Mouse (Mus musculus): ENCODE data around the gene Bcl11b. TPM values are rescaled to one million over a fixed set of nuclear protein-coding genes. Genes with fewer than 3 reads are reported as not detected.

Bcl11b gene
- 0.72 and 1.3 TPM in 2 replicates for total RNA-seq (2015; ENCODE audit: low replicate concordance)
- total RNA-seq (2017; ENCODE audit: low replicate concordance) = 0.38 and 1.3 TPM in 2 replicates

DNA sequence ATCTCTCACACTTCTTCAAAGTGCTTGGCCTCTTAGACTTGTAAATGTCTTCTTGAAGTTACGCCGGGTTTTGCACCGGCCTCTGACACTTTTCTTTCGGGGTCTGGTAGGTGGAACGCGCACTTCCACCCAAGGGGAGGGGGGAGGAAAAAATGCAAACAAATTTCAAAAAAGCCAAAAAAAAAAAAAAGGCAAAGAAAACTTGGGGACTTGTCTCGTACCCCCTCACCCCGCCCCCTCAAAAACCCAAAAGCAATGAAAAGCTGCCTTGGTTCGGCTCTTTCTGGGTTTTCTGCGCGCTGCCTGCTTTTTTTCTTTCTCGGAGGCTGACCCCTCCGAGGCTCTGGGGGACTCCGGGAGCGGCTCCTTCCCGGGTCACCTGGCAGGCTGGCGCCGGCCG lies at the start of gene Bcl11b:
Gene Bcl11b, minus strand, starts transcription at position 120 of the 400 bp plus-strand sequence.
- ATAC-seq (replicated peaks; ENCODE audit: low FRiP score, poor library complexity, severe bottlenecking) = no peak

DNA sequence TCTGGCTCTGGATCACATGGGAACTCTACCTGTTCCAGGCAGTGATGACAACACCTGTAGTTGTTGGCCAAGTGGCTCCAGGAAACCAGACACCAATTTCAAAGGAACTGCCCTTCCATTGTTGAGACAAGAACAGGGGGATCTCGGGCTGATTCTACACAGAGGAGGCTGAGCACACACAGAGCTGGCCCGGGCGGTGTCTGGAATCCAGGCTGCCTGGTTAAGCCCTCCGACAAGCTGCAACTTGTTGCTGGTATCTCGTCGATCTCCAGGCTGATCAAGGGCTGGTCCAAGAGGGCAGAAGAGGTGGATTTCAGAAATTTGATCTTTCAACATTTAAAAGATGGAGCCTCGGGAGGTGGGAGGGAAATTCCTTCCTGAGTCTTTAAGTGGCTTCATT lies 47.6 kb upstream of the Bcl11b start:
- ATAC-seq (replicated peaks; ENCODE audit: low FRiP score, poor library complexity, severe bottlenecking) = no peak

DNA sequence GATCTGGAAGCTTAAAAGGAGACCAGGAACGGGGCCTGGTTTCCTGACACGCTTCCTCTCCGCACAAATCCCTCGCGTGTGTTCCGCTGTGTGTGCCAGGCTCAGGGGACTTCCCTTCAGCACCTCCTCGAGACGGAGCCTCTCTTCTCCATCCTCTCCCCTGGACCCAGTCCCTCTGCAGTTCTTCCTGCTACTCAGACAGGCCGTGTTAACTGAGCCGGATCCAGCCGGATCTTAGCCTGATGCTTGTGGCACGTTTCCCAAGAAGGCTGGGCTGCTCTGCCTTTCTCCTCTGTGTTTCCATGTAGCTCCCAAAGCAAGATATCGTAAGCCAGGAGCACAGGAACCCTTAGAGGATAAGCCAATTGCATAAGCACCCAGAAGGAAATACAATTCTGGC lies 46.2 kb upstream of the Bcl11b start:
- ATAC-seq (replicated peaks; ENCODE audit: low FRiP score, poor library complexity, severe bottlenecking) = no peak

DNA sequence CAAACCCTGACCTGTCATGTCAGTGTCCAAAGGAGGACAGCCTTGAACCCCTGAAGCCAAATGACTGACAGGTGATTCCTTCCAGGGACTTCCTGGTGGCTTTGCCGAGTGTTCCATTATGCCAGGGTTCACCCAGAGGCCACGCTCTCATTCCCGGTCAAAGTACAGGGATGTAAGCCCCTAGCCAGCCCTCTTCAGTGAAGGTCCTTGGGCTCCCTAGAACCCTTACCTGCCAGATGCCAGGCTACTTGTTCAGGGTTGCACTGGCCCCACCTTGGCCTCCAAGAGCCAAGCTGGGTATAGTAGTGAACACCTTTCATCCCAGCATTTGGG lies 38.8 kb upstream of the Bcl11b start:
- no peak for ATAC-seq (replicated peaks; ENCODE audit: low FRiP score, poor library complexity, severe bottlenecking)

DNA sequence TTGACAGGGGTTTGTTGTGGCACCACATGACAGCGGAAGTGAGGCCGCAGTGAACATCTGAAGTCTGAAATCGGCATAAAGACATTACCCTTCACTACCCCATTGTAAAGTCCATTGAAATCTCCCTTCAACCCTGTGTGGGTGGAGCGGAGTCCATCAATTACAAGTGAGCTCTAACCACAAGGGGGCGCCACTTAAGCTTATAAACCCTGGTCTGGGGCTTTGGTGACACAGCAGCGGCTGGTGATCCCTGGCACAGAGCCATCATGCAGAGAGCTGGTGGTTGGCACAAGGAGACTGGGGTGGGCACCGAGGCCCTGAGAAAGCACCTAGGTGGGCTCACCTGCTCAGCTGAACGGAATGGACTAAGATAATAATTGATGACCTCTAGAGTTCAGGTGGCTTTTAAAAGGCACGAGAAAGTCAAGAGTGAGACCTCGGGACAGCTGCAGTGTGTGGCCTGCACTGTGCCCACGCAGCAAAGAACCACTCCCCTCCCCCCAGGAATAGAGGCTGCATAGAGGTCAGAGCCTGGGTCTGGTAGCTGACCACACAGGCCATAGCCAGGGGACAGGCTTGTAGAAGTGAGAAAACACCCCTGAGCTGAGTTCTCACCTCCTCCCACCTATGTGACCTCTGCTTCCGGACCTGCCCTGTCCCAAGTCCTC lies 38.3 kb upstream of the Bcl11b start:
- ATAC-seq (replicated peaks; ENCODE audit: low FRiP score, poor library complexity, severe bottlenecking) = no peak

DNA sequence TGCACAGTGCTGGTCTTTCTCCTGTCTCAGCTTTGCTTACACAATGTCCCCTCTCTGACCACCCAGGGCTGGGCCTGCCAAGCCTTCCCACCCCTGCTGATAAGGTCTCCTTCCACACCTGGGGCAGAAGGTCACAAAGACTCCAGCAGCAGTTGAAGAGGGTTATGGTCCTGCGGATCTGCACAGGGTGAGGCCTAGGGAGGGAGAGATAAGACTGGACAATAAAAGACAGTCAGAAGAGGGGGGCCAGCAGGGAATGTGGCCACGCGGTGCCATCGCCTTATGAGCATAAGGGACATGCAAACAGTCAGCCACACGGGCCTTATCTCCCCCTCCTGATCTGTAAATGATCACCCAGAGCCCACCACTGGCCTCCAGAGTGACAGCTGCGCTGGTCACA lies 34.0 kb upstream of the Bcl11b start:
- no peak for ATAC-seq (replicated peaks; ENCODE audit: low FRiP score, poor library complexity, severe bottlenecking)

DNA sequence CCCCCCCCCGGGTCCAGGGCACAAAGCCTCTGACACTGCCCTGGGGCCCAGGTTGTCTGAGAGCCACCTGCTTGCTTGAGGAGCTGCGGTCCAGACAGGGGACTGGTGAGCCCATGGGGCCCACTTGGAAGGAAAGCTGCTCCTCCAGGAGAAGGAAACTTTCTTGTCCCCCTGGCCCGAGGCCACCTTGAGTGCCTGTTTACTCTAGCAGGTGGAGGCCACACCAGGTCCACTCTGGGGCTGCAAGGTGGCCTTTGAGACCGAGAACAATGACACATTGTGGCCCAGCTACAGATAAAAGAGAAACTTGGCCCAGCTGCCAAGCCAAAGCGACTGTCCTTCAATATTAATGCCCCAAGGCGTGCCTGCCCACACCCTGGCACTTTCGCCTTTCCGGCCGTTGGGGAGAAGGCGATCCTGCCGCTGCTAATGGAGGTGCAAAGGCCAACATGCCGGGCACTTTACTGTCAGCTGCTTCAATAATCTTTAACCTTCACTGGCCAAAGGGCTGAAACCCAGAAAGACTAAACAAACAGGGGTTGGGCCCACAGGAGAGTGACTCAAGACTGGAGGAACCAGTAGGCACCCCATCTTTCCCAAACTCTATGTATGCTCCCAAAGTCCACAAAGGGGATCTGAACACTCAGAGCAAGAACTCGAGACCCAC lies 32.1 kb upstream of the Bcl11b start:
- no peak for ATAC-seq (replicated peaks; ENCODE audit: low FRiP score, poor library complexity, severe bottlenecking)

DNA sequence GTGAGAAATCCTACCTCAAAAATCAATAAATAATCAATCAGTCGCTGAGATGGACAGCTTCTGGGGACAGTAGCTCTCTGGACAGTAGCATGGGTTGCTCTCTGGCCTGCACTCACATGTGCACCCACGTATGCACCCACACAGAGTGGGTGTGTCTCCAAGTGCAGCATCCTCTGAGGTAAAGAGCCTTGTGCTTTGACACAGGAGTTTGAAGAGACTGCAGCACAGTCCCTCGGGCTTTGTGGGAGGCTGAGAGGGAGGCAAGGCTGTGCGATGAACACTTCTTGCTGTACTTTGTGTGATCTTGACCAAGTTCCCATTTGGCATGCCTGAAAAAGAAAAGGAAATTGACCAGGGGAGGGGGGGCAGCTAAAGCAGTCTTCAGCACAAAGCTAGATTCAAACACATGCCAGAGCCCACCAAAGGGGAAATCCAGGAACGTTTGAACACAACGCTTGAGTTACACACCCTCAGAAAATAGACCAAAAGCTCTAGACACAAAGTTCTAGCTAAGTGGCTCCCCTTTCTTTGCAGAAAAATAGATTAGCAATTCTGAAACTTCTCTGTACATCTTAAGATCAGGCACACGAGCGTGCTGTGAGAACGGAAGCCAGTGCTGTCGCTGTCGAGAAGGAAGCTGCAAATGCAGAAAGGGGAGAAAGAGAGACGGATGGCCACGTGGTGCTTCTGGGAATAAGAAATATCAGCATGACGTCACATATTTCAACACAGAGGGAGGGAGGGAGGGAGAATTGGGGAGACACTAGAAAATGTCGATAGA lies 19.6 kb upstream of the Bcl11b start:
- no peak for ATAC-seq (replicated peaks; ENCODE audit: low FRiP score, poor library complexity, severe bottlenecking)

DNA sequence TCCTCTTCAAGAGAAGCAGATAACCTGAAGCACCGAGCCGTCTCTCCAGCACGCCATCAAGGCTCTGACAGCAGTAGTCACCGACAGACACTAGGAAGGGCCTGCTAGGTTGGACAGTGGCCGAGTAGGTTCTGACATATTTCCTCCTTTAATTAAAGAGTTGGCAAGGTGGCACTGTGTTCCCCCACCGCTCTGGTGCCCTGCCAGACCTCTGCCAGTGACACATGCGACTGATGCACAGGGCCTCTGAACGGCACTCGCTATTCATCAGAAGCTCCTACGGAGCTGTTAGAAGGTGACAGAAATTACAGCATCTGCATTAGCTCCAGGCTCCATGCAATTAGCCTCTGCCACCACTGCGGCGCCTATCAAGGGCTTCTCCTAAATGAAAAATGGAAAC lies 8.6 kb upstream of the Bcl11b start:
- no peak for ATAC-seq (replicated peaks; ENCODE audit: low FRiP score, poor library complexity, severe bottlenecking)

DNA sequence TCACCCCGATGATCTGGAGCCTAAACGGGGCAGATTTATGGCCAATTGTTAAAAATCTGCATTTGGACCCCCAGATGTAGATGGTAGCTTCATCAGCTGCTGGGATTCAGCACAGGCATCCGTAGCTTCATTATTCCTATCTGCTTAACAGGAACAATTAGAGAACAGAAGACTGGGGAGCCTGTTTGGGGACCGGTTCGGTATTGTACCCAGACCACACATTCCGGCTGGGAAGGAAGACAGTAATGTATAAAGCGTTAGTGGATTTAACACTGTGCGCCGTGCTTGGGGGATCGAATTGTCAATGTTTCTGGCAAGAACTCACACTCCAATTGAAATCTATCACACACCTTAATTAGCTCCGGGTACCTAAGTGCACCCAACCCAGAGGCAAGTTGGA lies 6.9 kb upstream of the Bcl11b start:
- ATAC-seq (replicated peaks; ENCODE audit: low FRiP score, poor library complexity, severe bottlenecking) = no peak

DNA sequence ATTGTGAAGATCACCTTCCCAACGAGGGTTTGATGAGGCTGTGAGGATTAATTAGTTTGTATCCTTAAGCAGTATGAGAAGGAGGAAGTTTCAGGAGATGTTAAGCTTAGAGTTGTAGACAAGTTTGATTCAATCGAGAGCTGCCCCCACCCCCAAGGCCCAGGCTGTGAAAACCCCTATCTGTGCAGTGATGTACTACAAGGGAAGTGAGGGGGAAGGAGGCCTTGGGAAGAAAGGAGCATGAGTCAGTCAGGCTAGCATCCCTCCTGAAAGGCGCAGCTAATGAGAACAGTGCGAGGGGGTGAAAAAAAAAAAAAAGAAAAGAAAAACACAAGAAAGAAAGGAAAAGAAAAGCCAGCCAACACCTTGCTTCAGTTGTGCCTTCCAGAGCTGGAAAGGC lies 5.8 kb upstream of the Bcl11b start:
- no peak for ATAC-seq (replicated peaks; ENCODE audit: low FRiP score, poor library complexity, severe bottlenecking)

DNA sequence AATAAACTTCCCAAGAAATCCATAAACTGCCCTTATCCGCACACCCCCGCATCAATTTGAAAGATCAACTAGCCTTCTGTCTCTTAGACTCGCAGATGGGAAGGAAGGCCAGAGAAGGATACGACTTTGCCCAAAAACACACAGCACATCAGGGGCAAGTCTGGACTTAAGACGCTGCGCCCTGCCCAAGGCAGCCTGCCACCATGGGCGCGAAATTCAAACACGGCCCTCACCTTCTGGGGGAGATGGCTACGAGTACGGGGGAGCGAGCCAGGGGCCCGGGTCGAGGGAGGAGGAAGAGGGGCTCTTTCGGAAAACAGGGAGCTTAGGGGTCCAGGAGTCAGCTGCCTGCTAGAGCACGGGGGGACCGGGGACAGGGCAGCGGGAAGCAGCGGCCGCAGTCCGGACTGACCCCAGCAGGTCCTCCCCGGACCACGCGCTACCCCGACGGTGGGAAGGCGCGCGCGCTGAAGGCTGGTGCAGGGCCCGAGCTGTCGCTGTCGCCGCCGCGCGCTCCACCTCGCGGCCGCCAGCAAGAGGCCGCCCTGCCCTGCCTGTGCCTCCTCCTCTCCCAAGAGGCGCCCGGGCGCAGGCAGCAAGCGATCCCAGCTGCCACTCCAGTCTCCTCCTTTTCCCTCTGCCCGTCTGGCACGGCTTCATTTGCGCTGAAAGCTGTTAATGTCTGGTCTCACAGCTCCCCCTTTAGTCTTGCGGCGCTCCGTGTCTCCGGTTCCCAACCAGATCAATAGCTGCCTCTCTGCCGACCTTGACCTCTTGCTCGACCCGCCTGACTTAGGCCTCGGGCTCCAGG lies 2.6 kb upstream of the Bcl11b start:
- no peak for ATAC-seq (replicated peaks; ENCODE audit: low FRiP score, poor library complexity, severe bottlenecking)

DNA sequence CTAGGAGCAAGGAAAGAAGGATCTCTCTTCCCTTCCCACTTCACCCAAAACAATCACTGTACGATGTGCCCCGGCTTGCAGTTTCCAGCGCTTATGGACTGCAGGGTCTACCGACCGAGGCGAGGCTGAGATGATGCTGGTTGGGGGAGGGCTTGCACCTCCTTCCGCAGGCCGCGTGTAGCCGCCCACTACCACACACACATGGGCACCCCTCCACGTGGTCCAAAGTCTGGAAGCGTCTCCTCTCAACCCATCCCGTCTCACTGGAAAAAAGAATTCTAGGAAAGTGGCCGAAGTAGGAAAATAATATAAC lies 2.0 kb upstream of the Bcl11b start:
- no peak for ATAC-seq (replicated peaks; ENCODE audit: low FRiP score, poor library complexity, severe bottlenecking)

DNA sequence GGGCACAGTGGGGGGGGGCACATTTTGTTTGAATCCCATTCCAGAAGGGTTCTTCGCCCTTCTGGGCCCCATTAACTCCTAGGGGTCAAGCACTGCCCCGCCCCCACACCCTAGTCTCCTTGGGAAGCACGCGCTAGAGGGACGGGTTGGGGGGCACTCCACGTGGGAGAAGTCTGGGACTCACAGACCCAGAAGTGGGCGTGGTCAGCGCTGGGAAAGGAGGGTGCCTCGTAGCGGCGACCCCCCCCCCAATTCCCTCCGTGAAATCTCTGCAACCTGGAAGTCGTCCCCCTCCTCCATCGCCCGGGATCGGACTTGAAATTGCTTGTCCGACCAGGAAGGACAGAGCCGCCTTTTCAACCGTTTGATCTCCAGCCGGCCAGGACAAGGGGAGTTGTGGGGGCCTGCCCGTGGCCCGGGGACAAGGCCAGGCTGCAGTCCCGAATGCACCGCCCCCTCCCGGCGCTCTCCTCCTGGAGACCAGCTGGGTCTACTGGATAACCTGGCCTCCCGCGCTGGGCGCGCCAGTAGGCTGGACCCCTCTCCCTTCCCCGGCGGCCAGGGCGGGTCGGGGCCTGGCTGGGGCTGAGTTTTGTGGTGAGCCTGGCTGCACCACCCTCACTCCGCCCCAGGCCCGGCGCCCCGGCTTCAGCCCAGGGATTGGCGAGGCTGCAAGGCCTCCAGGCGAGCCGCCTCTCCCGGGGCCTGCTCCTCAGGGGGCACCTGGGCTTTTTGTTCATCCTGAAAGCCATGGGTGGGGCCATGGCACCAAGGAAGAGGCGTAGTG lies 1.5 kb upstream of the Bcl11b start:
- ATAC-seq (replicated peaks; ENCODE audit: low FRiP score, poor library complexity, severe bottlenecking) = no peak

DNA sequence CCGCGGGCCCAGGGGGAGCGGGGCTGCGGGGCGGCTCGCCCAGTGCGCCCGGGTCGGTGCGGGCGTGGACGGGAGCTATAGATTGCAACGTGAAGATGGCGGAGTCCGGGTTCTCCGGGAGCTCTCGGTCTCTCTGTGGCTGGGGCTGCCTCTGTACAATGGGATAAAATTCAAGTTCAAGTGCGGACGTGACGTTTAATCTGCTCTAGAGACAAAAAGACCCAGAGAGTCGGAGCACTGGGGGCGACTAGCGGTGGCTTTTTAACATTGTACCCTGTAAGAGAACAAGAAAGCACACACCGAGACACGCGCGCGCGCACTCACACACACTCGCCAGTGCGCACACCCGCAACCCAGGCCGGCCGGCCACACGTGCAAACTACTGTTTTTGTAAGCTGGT lies 526 bp upstream of the Bcl11b start:
- no peak for ATAC-seq (replicated peaks; ENCODE audit: low FRiP score, poor library complexity, severe bottlenecking)

DNA sequence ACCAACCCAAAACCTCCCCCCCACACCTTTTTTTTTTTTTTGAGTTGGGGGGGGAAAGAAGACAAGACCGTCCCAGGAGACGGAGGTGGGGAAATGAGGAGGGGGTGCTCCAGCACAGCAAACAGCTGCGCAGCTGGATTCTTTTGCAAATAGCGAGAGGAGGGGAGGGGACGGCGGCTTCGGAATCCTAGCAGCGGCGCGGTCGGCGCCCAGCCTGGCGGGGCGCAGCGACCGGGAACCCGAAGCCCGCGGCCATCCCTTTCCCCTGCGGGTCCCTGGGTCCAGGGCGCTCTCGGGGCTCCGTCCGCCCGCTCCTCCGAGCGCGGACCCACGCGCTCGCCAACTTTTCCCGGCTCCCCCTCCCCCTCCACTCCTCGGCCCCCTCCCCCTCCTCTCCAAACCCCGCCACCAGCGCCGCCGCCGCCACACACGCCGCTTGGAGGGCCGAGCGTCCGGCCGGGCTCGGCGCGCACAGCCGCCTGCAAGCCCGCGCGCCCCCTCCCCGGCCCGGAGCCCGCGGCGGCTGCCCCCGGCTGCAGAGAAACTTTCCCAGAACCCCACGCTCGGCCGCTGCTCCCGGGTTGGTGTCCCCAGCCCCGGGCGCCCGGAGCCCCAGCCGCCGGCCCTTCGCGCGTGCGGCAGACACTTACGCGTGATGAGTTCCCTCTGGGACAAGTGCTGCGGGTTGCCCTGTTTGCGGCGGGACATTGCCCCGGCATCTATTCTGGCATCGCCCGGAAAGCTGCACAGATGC lies 789 bp downstream of the Bcl11b start:
- ATAC-seq (replicated peaks; ENCODE audit: low FRiP score, poor library complexity, severe bottlenecking) = no peak

DNA sequence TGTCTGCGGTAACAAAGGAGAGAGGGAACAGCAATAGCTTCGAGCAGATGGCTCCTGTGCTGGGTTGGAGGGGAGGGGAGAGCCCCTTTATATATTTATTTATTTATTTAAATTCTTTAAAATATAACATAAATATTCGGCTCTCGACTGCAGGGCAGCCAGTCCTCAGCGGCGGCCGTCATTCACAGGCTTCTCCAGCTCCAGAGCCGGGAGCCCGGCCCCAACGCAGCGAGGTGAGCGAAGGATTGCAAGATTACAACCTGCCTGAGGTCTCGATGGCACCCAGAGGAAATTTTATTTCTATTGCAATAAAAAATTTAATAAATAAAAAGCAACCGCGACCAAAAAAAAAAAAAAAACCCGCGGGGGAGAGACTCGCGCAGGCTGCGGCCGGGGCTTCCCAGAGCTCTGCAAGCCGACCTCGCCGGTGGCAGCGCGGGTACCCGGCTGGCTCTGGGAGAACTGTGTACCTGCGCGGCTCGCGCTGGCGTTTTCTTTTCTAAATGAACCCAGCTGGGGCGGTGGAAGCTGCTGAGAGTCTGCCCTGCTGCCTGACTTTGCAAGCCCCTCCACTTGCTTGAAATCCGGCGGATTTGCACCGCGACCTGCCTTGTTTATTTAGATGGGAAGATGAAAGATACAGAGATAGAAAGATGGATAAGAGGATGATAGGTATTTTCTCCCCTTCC lies 1.6 kb downstream of the Bcl11b start:
- no peak for ATAC-seq (replicated peaks; ENCODE audit: low FRiP score, poor library complexity, severe bottlenecking)

DNA sequence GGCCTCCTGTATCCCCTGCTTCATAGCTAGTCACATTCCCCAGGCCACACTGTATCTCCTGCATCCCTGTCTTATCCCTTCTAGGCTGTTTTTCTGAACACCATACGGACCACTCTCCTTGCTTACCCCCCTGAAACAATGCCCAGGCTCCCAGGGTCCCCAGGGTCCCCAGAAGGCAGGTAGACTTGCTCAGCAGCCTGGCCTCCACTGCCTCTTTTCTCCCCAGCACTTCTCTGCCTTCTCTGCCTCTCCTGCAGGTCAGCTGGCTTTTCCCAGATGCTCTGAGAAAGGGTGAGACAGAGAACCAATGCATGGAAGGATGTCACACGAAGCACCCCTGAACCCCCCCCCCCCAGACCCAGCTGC lies 2.7 kb downstream of the Bcl11b start:
- no peak for ATAC-seq (replicated peaks; ENCODE audit: low FRiP score, poor library complexity, severe bottlenecking)
